Mouse (Mus musculus) limb, embryonic 14.5 days (tissue): ENCODE results near the gene 4930412O13Rik. TPM values are rescaled to one million over a fixed set of nuclear protein-coding genes. Genes with fewer than 3 reads are reported as not detected.

Source experiments
- ATAC-seq: fragments of 200-750 bp; cut with Nextera tagmentation; 2 replicates; pipeline ENCODE4 v1.8.0; 2017; ENCODE audit warnings: low read depth, moderate number of reproducible peaks, moderate TSS enrichment; ENCODE audit not compliant: low FRiP score
- DNase-seq: peaks from one replicate; pipeline ENCODE4 v3.0.0-alpha.2; 2015; ENCODE audit warnings: low spot score
- H3K27ac ChIP-seq: fragments of 300-500 bp; sonication (generic); replicated peaks from 2 replicates; pipeline ENCODE4 v1.5.1; 2014; ENCODE audit warnings: low read depth, mild to moderate bottlenecking, low read length, moderate library complexity, mixed read lengths
- H3K27me3 ChIP-seq: fragments of 300-500 bp; sonication (generic); 2 replicates; pipeline ENCODE4 v1.6.1; 2014; ENCODE audit warnings: low read length, mixed read lengths; ENCODE audit not compliant: control insufficient read depth, insufficient read depth
- H3K36me3 ChIP-seq: fragments of 300-500 bp; sonication (generic); 2 replicates; pipeline ENCODE4 v1.6.1; 2014; ENCODE audit warnings: mild to moderate bottlenecking, low read length, moderate library complexity, mixed read lengths; ENCODE audit not compliant: control insufficient read depth, insufficient read depth
- H3K4me1 ChIP-seq: fragments of 300-500 bp; sonication (generic); 2 replicates; pipeline ENCODE4 v1.6.1; 2014; ENCODE audit warnings: antibody characterized with exemption, low read length, mixed read lengths; ENCODE audit not compliant: control insufficient read depth, insufficient read depth
- H3K4me2 ChIP-seq: fragments of 300-500 bp; sonication (generic); replicated peaks from 2 replicates; pipeline ENCODE4 v1.6.1; 2014; ENCODE audit warnings: low read depth, mild to moderate bottlenecking, low read length, moderate library complexity; ENCODE audit not compliant: severe bottlenecking
- H3K4me3 ChIP-seq: fragments of 300-500 bp; sonication (generic); replicated peaks from 2 replicates; pipeline ENCODE4 v1.5.1; 2014; ENCODE audit warnings: low read length
- H3K9ac ChIP-seq: fragments of 300-500 bp; sonication (generic); 2 replicates; pipeline ENCODE4 v1.6.1; 2014; ENCODE audit warnings: mild to moderate bottlenecking, low read depth, low read length, moderate library complexity; ENCODE audit not compliant: severe bottlenecking
- H3K9me3 ChIP-seq: fragments of 300-500 bp; sonication (generic); 2 replicates; pipeline ENCODE4 v1.6.1; 2016; ENCODE audit warnings: low read length; ENCODE audit not compliant: control insufficient read depth
- POLR2A ChIP-seq: fragments of 200-500 bp; IDR thresholded peaks from 2 replicates; pipeline ENCODE4 v1.8.0; 2012; ENCODE audit warnings: inconsistent platforms, mild to moderate bottlenecking, moderate library complexity, borderline replicate concordance; ENCODE audit not compliant: insufficient read depth, insufficient read length; ENCODE audit errors: extremely low read depth
- WGBS: fragments of 180-500 bp; shearing (Covaris S2); extraction: QIAGEN DNeasy Blood & Tissue Kit; methylation state at CpG from one replicate; pipeline ENCODE4 v1.1.7; 2014; 5-methylcytosine and 5-hydroxymethylcytosine counted together
- polyA plus RNA-seq, 2 experiments: library from polyadenylated mRNA; depleted of rRNA in 1 of 2; stranded (reverse) in 1 of 2; unstranded in 1 of 2; fragments of >200 nt; fragmentation: Nextera tagmentation in 1 of 2; extraction: Ambion mirVana in 1 of 2; gene quantifications; 2 replicates each; pipeline versions ENCODE4 v1.2.1 to v1.2.3; 2012 to 2014

Gene 4930412O13Rik
- polyA plus RNA-seq, 2 experiments = 0.64 TPM; not detected in 1

GRCm38 (mm10) chr2:9905995-9906394, 24.9 kb downstream of the 4930412O13Rik start:
- no peaks in the 10 kb centered on the region for H3K36me3 ChIP-seq
- no peak for DNase-seq
- 6% methylated on average over 11 of the region's 11 CpGs for WGBS

DNA sequence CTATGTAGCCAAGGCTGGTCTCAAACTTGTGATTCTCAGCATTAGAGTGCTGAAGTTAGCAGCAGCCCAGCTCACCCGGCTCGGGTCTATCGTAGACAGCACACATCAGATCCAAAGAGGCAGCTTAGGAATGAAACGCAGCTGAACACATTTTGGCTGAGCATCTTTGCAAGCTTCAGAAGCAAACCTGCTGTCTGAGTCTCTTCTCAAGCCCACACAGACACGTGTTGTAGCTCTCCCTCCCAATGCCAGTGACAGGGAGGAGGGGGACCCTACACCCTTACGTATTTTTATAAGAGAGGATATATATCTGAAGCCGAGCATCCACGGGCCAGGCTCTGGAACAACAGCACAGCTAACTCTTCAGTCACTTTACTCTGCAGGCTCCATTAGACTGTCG, 36.5 kb downstream of the 4930412O13Rik start:
- ATAC-seq (no peak), DNase-seq (no peak)
- Histone ChIP-seq H3K4me3 (no peak overlapping the region), H3K36me3 (peaks cover 16% of the 10 kb centered on the region), H3K27ac (no peak overlapping the region), H3K27me3 (no peaks in the 10 kb centered on the region), H3K4me1 (no peaks in the 10 kb centered on the region), H3K9me3 (no peaks in the 10 kb centered on the region), H3K9ac (no peak overlapping the region), H3K4me2 (no peak overlapping the region)
- 84% methylated on average over 9 of the region's 9 CpGs for WGBS
- no peak for TF ChIP-seq POLR2A

More at GRCm38 (mm10) chr2:9905995-9906394, 24.9 kb downstream of the 4930412O13Rik start:
- Histone ChIP-seq H3K27ac (no peak overlapping the region), H3K9ac (0 out of 2 replicates have a peak overlapping the region, but pooled peaks have one; percentile 21), H3K4me1 (no peaks in the 10 kb centered on the region; the same call in 1 of the 2 replicates), H3K4me2 (peak overlapping the region; percentile 40), H3K4me3 (peak overlapping the region; percentile 2; the same call in 1 of the 2 replicates), H3K27me3 (no peaks in the 10 kb centered on the region), H3K9me3 (no peaks in the 10 kb centered on the region)
- no peak for TF ChIP-seq POLR2A
- ATAC-seq = no peak

- no peaks in the 10 kb centered on the region for H3K27me3 ChIP-seq
- no peak for DNase-seq
- H3K9me3 ChIP-seq = no peaks in the 10 kb centered on the region
- no peak overlapping the region for H3K4me3 ChIP-seq
- no peaks in the 10 kb centered on the region for H3K4me1 ChIP-seq
- H3K36me3 ChIP-seq = peaks cover 16% of the 10 kb centered on the region
- H3K27ac ChIP-seq = no peak overlapping the region
- 86% methylated on average over 17 of the region's 17 CpGs for WGBS
- H3K9ac ChIP-seq = no peak overlapping the region
- TF ChIP-seq POLR2A = no peak
- no peak overlapping the region for H3K4me2 ChIP-seq
- ATAC-seq = no peak
Observed at GRCm38 (mm10) chr2:9918691-9919471, 37.8 kb downstream of the 4930412O13Rik start.

DNA sequence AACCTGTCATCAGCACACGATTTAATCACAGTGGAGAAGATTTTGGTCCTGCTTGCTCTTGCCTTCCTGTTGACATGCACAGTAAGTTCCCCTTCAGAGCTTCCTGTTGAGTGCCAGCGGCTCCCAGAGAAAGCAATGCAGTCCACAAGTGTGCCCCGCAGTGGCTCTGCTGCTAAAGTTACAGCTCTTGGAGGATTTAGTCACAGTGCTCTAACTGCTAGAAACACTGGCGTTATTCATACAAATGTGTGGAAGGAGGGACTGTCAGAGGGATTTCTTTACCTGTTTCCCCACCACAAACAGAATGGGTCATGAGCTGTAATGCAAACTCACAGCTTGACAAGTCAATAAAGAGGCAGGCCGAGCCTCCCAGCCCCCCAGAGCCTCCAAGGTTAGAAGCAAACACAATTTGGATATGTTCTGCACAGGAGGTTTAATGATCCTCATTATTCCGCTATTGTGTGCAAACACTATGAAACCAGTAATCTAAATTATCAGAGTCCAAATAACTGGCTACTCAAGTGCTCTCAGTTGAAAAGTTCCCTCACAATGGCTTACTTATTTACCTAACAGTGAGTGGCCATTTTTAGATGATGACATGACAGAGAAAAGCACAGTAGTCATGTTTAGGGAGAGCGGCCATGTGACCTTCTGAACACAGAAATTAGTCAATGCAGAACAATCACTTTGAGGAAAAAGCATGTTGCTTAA, 45.3 kb downstream of the 4930412O13Rik start:
- H3K4me3 ChIP-seq = no peak overlapping the region
- H3K9ac ChIP-seq = no peak overlapping the region
- no peaks in the 10 kb centered on the region for H3K4me1 ChIP-seq
- 51% methylated on average over 7 of the region's 7 CpGs for WGBS
- H3K9me3 ChIP-seq = no peaks in the 10 kb centered on the region
- DNase-seq (no peak), ATAC-seq (no peak)
- 0 out of 2 replicates have a peak, but pooled peaks cover 4% of the 10 kb centered on the region for H3K36me3 ChIP-seq
- no peaks in the 10 kb centered on the region for H3K27me3 ChIP-seq
- H3K4me2 ChIP-seq = no peak overlapping the region
- H3K27ac ChIP-seq = no peak overlapping the region
- TF ChIP-seq POLR2A = no peak

- WGBS = 84% methylated on average over 4 of the region's 4 CpGs
- no peak for ATAC-seq
- no peak overlapping the region for H3K9ac ChIP-seq
- no peaks in the 10 kb centered on the region for H3K27me3 ChIP-seq
- H3K9me3 ChIP-seq = no peaks in the 10 kb centered on the region
- H3K4me3 ChIP-seq = no peak overlapping the region
- no peak overlapping the region for H3K4me2 ChIP-seq
- DNase-seq = no peak
- H3K4me1 ChIP-seq = no peaks in the 10 kb centered on the region
- no peak for TF ChIP-seq POLR2A
- no peak overlapping the region for H3K27ac ChIP-seq
- H3K36me3 ChIP-seq = 0 out of 2 replicates have a peak, but pooled peaks cover 4% of the 10 kb centered on the region
Observed at GRCm38 (mm10) chr2:9926905-9927283, 45.8 kb downstream of the 4930412O13Rik start.

Other genes with a start within 250 kb of the 4930412O13Rik start
- not detected in 2 replicates for gene 9230102O04Rik, start 8.3 kb downstream of the 4930412O13Rik start, polyA plus RNA-seq (2012; rRNA removed)
- gene 9230102O04Rik, start 8.3 kb downstream of the 4930412O13Rik start, polyA plus RNA-seq (2014; fragmentation: Nextera tagmentation; extraction: Ambion mirVana) = not detected in 2 replicates
- gene Gata3, start 8.8 kb downstream of the 4930412O13Rik start, polyA plus RNA-seq (2012; rRNA removed) = 6.4 and 6.9 TPM in 2 replicates
- 27.0 and 29.4 TPM in 2 replicates for gene Gata3, start 8.8 kb downstream of the 4930412O13Rik start, polyA plus RNA-seq (2014; fragmentation: Nextera tagmentation; extraction: Ambion mirVana)
- 8.4 and 9.2 TPM in 2 replicates for gene Taf3, start 167.3 kb downstream of the 4930412O13Rik start, polyA plus RNA-seq (2012; rRNA removed)
- 12.4 and 14.5 TPM in 2 replicates for gene Taf3, start 167.3 kb downstream of the 4930412O13Rik start, polyA plus RNA-seq (2014; fragmentation: Nextera tagmentation; extraction: Ambion mirVana)
- gene Atp5c1, start 199.3 kb downstream of the 4930412O13Rik start, polyA plus RNA-seq (2012; rRNA removed) = 320 and 334 TPM in 2 replicates
- gene Atp5c1, start 199.3 kb downstream of the 4930412O13Rik start, polyA plus RNA-seq (2014; fragmentation: Nextera tagmentation; extraction: Ambion mirVana) = 568 and 578 TPM in 2 replicates
- 11.0 and 18.5 TPM in 2 replicates for gene Kin, start 199.3 kb downstream of the 4930412O13Rik start, polyA plus RNA-seq (2012; rRNA removed)
- gene Kin, start 199.3 kb downstream of the 4930412O13Rik start, polyA plus RNA-seq (2014; fragmentation: Nextera tagmentation; extraction: Ambion mirVana) = 25.3 and 27.4 TPM in 2 replicates